8 mouse cellular contexts compared by ENCODE assay signal in genomic region chr7:31155296-31156033, GRCm38 (mm10). TPM values are rescaled to one million over a fixed set of nuclear protein-coding genes. Genes with fewer than 3 reads are reported as not detected.
DNase-seq lines count a peak whose midpoint lies in the region; TF ChIP-seq lines count a peak whose summit lies in the region.

TSS of gene Gramd1a (minus strand) at chr7:31155896.

- H3K4me3 ChIP-seq in MEL (ENCODE audit: control insufficient read depth in 1 of 2, insufficient read depth in 1 of 2, low read depth in 2 of 2, low read length in 2 of 2), result 0 out of 4 replicates have a peak within 1 kb of the TSS, but pooled peaks of 1 of the 2 experiments have one; percentile 14
- H3K4me3 ChIP-seq in forebrain, embryonic 10.5 days, result no peak within 1 kb of the TSS
- H3K4me3 ChIP-seq in midbrain, embryonic 10.5 days, result no peak within 1 kb of the TSS

- no peak within 1 kb of the TSS for H3K27ac ChIP-seq in MEL (ENCODE audit: control insufficient read depth, low read depth, low read length)
- peak within 1 kb of the TSS; percentile 74 for H3K27ac ChIP-seq in forebrain, embryonic 10.5 days
- H3K27ac ChIP-seq in midbrain, embryonic 10.5 days (replicated peaks), result peak within 1 kb of the TSS; percentile 42; the same call in 1 of the 2 replicates

- peaks cover 0 to 5% of the 10 kb centered on the region in 2 experiments; a peak in 2 of 4 replicates for H3K36me3 ChIP-seq in MEL (ENCODE audit: control insufficient read depth in 1 of 2, insufficient read depth in 2 of 2, low read length in 2 of 2)
- no peaks in the 10 kb centered on the region for H3K36me3 ChIP-seq in forebrain, embryonic 10.5 days (replicated peaks)
- no peaks in the 10 kb centered on the region for H3K36me3 ChIP-seq in midbrain, embryonic 10.5 days

- H3K9ac ChIP-seq in MEL (ENCODE audit: control insufficient read depth, low read depth, low read length, poor library complexity, severe bottlenecking), result no peak within 1 kb of the TSS

- H3K4me1 ChIP-seq in MEL (ENCODE audit: control insufficient read depth in 1 of 2, insufficient read depth in 2 of 2, low read length in 2 of 2), result peaks cover 0 to 19% of the 10 kb centered on the region in 2 experiments; a peak in 2 of 4 replicates
- H3K4me1 ChIP-seq in forebrain, embryonic 10.5 days, result peaks cover 27% of the 10 kb centered on the region
- peaks cover 23% of the 10 kb centered on the region for H3K4me1 ChIP-seq in midbrain, embryonic 10.5 days

- no peak for TF ChIP-seq POLR2A in MEL (IDR thresholded peaks at IDR 0.05; ENCODE audit: control insufficient read depth in 1 of 2, insufficient read depth in 1 of 2, low read depth in 1 of 2, low read length in 2 of 2, poor library complexity in 1 of 2)

- WGBS in forebrain, embryonic 10.5 days, result 68% methylated on average over 5 of the region's 5 CpGs
- 75% methylated on average over 5 of the region's 5 CpGs for WGBS in midbrain, embryonic 10.5 days

- no peak for TF ChIP-seq EP300 in MEL (IDR thresholded peaks at IDR 0.05; ENCODE audit: low read depth in 1 of 2, low read length in 2 of 2)

- DNase-seq in 416B (ENCODE audit: low read depth), result peak; percentile 49
- no peak for DNase-seq in MEL (ENCODE audit: low read depth, low spot score)
- DNase-seq in forebrain, embryonic 10.5 days (ENCODE audit: extremely low spot score, low spot score), result no peak
- DNase-seq in heart, postnatal 10 days, result peak; percentile 53 to 57
- DNase-seq in kidney, postnatal 36 days, result peak; percentile 56 to 74
- DNase-seq in midbrain, embryonic 10.5 days (ENCODE audit: low spot score), result no peak
- DNase-seq in thymus, postnatal 36 days, result peak; percentile 44
- no peak for DNase-seq in right cerebral cortex, postnatal 14 days

- no peak for TF ChIP-seq CTCF in MEL (IDR thresholded peaks at IDR 0.05 in 2 of 3, conservative IDR thresholded peaks at IDR 0.05 in 1 of 3; ENCODE audit: control insufficient read depth in 1 of 3, insufficient read depth in 1 of 3, low read depth in 2 of 3, low read length in 3 of 3, poor library complexity in 1 of 3, severe bottlenecking in 1 of 3)

- H3K9me3 ChIP-seq in MEL (replicated peaks; ENCODE audit: insufficient read depth, low read length), result no peaks in the 10 kb centered on the region
- H3K9me3 ChIP-seq in forebrain, embryonic 10.5 days, result no peaks in the 10 kb centered on the region
- no peaks in the 10 kb centered on the region for H3K9me3 ChIP-seq in midbrain, embryonic 10.5 days (replicated peaks)

- peaks cover 4% of the 10 kb centered on the region for H3K79me2 ChIP-seq in MEL (ENCODE audit: control insufficient read depth, insufficient read depth, low read length, poor library complexity)

- intact Hi-C loops in heart, postnatal 10 days (cut with DNase I), result loop anchor here (2.0 kb wide), 1 partner anchor 17 kb away; no protein-coding TSS in a partner anchor

- no peak for TF ChIP-seq RAD21 in MEL (IDR thresholded peaks at IDR 0.05; ENCODE audit: low read depth, low read length)

- H3K27me3 ChIP-seq in MEL (ENCODE audit: control insufficient read depth in 1 of 2, insufficient read depth in 2 of 2, low read length in 2 of 2), result no peaks in the 10 kb centered on the region
- H3K27me3 ChIP-seq in forebrain, embryonic 10.5 days (ENCODE audit: poor library complexity, severe bottlenecking), result no peaks in the 10 kb centered on the region
- no peaks in the 10 kb centered on the region for H3K27me3 ChIP-seq in midbrain, embryonic 10.5 days (ENCODE audit: low read depth, poor library complexity, severe bottlenecking)

TF ChIP-seq in MEL, 35 proteins besides CTCF, POLR2A, EP300 and RAD21:
- TF ChIP-seq TCF12 (IDR thresholded peaks at IDR 0.05; ENCODE audit: low read depth, low read length) (no peak), USF2 (IDR thresholded peaks at IDR 0.05; ENCODE audit: borderline replicate concordance in 1 of 2, insufficient read depth in 1 of 2, low read depth in 1 of 2, low read length in 2 of 2) (no peak), TAL1 (IDR thresholded peaks at IDR 0.05; ENCODE audit: low read length) (no peak), BHLHE40 (IDR thresholded peaks at IDR 0.05; ENCODE audit: borderline replicate concordance, low read depth, low read length) (no peak), E2F4 (IDR thresholded peaks at IDR 0.05; ENCODE audit: borderline replicate concordance, low read depth, low read length) (no peak), NELFE (IDR thresholded peaks at IDR 0.05; ENCODE audit: low read depth, low read length) (no peak), MAFK (IDR thresholded peaks at IDR 0.05; ENCODE audit: borderline replicate concordance, low read depth, low read length) (no peak), NRF1 (IDR thresholded peaks at IDR 0.05; ENCODE audit: insufficient read depth, low read depth, low read length, poor library complexity, severe bottlenecking) (no peak), CHD1 (IDR thresholded peaks at IDR 0.05; ENCODE audit: low read depth, low read length) (no peak), RCOR1 (IDR thresholded peaks at IDR 0.05; ENCODE audit: low read depth, low read length) (no peak), ETS1 (IDR thresholded peaks at IDR 0.05; ENCODE audit: low read depth, low read length) (no peak), USF1 (IDR thresholded peaks at IDR 0.05; ENCODE audit: low read depth, low read length) (no peak)

RNA-seq across cellular contexts. Expression of gene Gramd1a, which starts in this region (rescaled TPM):
- 18.2 and 21.8 TPM in 2 replicates for total RNA-seq in MEL (2012; rRNA removed)
- polyA plus RNA-seq in MEL (2012; ENCODE audit: insufficient read depth in 1 of 2, insufficient read length in 2 of 2, low read depth in 1 of 2, low replicate concordance in 2 of 2, missing spikeins in 1 of 2), result 10 to 100 TPM in 1 of 2 experiments, not detected in 1; 65.7 TPM
- polyA plus RNA-seq in forebrain, embryonic 10.5 days (2016; fragmentation: Nextera tagmentation; extraction: Ambion mirVana), result 74.5 and 79.7 TPM in 2 replicates
- 10 to 100 TPM; 25.6 to 31.4 TPM for total RNA-seq in heart, postnatal 10 days (2021)
- 90.0 and 120 TPM in 2 replicates for polyA plus RNA-seq in midbrain, embryonic 10.5 days (2016; fragmentation: Nextera tagmentation; extraction: Ambion mirVana)

Comparison
In these comparisons a context has a peak if more than half of its experiments do, and no peak if none do; other contexts are left out.
1. DNase-seq: peak in 416B (single experiment), heart, postnatal 10 days (2 of 2), kidney, postnatal 36 days (2 of 2) and thymus, postnatal 36 days (2 of 2); none in MEL (single experiment), forebrain, embryonic 10.5 days (single experiment), midbrain, embryonic 10.5 days (single experiment) and right cerebral cortex, postnatal 14 days (single experiment).